Mouse (Mus musculus) CH12.LX (cell line): Measurements from ENCODE around the gene 9330161L09Rik. TPM values are rescaled to one million over a fixed set of nuclear protein-coding genes. Genes with fewer than 3 reads are reported as not detected.

Experiments used
- DNase-seq: peaks from one replicate; pipeline ENCODE4 v3.0.0-alpha.2; 2013; ENCODE audit errors: extremely low read depth
- H3K27ac ChIP-seq: 2 replicates; pipeline ENCODE4 v1.5.1; 2012; ENCODE audit warnings: low read depth, mild to moderate bottlenecking, control low read depth, moderate library complexity; ENCODE audit not compliant: insufficient read depth
- H3K27me3 ChIP-seq: replicated peaks from 2 replicates; pipeline ENCODE3; 2012; ENCODE audit warnings: inconsistent platforms
- H3K36me3 ChIP-seq, 2 experiments: replicated peaks in 1 of 2; 2 replicates each; pipeline versions ENCODE3 to v1.6.1; 2012; ENCODE audit warnings: inconsistent platforms in 1 of 2, low read length in 1 of 2, mild to moderate bottlenecking in 1 of 2, mixed read lengths in 1 of 2, moderate library complexity in 1 of 2; ENCODE audit not compliant: control insufficient read depth in 1 of 2, insufficient read depth in 1 of 2
- H3K4me1 ChIP-seq, 2 experiments: 2 replicates each; pipeline ENCODE4 v1.6.1; 2012; ENCODE audit warnings: inconsistent platforms in 1 of 2, moderate library complexity in 1 of 2; ENCODE audit not compliant: insufficient read depth in 2 of 2, control insufficient read depth in 1 of 2
- H3K4me2 ChIP-seq: 2 replicates; pipeline ENCODE4 v1.6.1; 2012; ENCODE audit warnings: low read depth, mild to moderate bottlenecking, control low read depth; ENCODE audit not compliant: poor library complexity, insufficient read depth, severe bottlenecking
- H3K4me3 ChIP-seq, 3 experiments: fragments of 150-350 bp in 1 of 3; sonication (generic) in 1 of 3; replicated peaks in 1 of 3; 2 replicates each; pipeline versions ENCODE3 to v1.5.1; 2011 to 2012; ENCODE audit warnings: low read depth in 2 of 3, low read length in 2 of 3, mild to moderate bottlenecking in 2 of 3, moderate library complexity in 2 of 3, control low read depth in 1 of 3, improper control_type of control experiment in 1 of 3, inconsistent platforms in 1 of 3, mixed read lengths in 1 of 3; ENCODE audit not compliant: poor library complexity in 1 of 3
- H3K79me2 ChIP-seq: replicated peaks from 2 replicates; pipeline ENCODE4 v1.6.1; 2012; ENCODE audit warnings: mild to moderate bottlenecking, moderate library complexity; ENCODE audit not compliant: control insufficient read depth, poor library complexity, insufficient read depth, severe bottlenecking; ENCODE audit errors: extremely low read depth
- H3K9ac ChIP-seq: 2 replicates; pipeline ENCODE4 v1.6.1; 2012; ENCODE audit warnings: low read depth, mild to moderate bottlenecking, control low read depth, moderate library complexity; ENCODE audit not compliant: insufficient read depth
- H3K9me3 ChIP-seq: replicated peaks from 2 replicates; pipeline ENCODE3; 2012; ENCODE audit warnings: low read length, inconsistent platforms, mixed read lengths
- BHLHE40 ChIP-seq: IDR thresholded peaks from 2 replicates; pipeline ENCODE4 v1.6.1; 2011; ENCODE audit warnings: mild to moderate bottlenecking, low read depth, low read length, improper control_type of control experiment
- CHD1 ChIP-seq: IDR thresholded peaks from 2 replicates; pipeline ENCODE4 v1.6.1; 2012; ENCODE audit warnings: low read depth, low read length, improper control_type of control experiment, inconsistent platforms
- CTCF ChIP-seq, 2 experiments: IDR thresholded peaks in 1 of 2; conservative IDR thresholded peaks in 1 of 2; 2 replicates each; pipeline ENCODE4 v1.5.1; 2011 to 2012; ENCODE audit warnings: low read depth in 2 of 2, low read length in 2 of 2, improper control_type of control experiment in 1 of 2, inconsistent platforms in 1 of 2, mild to moderate bottlenecking in 1 of 2, moderate library complexity in 1 of 2
- E2F4 ChIP-seq: IDR thresholded peaks from 2 replicates; pipeline ENCODE4 v1.6.1; 2011; ENCODE audit warnings: low read depth, low read length, improper control_type of control experiment; ENCODE audit not compliant: insufficient replicate concordance
- ELF1 ChIP-seq: IDR thresholded peaks from 2 replicates; pipeline ENCODE4 v1.6.1; 2014; ENCODE audit warnings: low read depth, mild to moderate bottlenecking, inconsistent platforms, low read length, improper control_type of control experiment
- EP300 ChIP-seq: IDR thresholded peaks from 2 replicates; pipeline ENCODE4 v1.6.1; 2011; ENCODE audit warnings: low read length, improper control_type of control experiment
- GABPA ChIP-seq: IDR thresholded peaks from 2 replicates; pipeline ENCODE4 v1.6.1; 2012; ENCODE audit warnings: low read depth, low read length, improper control_type of control experiment, inconsistent platforms; ENCODE audit not compliant: insufficient replicate concordance
- IRF4 ChIP-seq: IDR thresholded peaks from 2 replicates; pipeline ENCODE4 v1.6.1; 2014; ENCODE audit warnings: low read depth, mild to moderate bottlenecking, inconsistent platforms, low read length, improper control_type of control experiment
- JUN ChIP-seq: IDR thresholded peaks from 2 replicates; pipeline ENCODE4 v1.6.1; 2011; ENCODE audit warnings: low read depth, mild to moderate bottlenecking, low read length, improper control_type of control experiment, moderate library complexity; ENCODE audit not compliant: insufficient read depth
- JUND ChIP-seq: conservative IDR thresholded peaks from 2 replicates; pipeline ENCODE4 v1.6.1; 2011; ENCODE audit warnings: low read depth, low read length, improper control_type of control experiment
- KAT2A ChIP-seq: IDR thresholded peaks from 2 replicates; pipeline ENCODE4 v1.6.1; 2012; ENCODE audit warnings: low read length, improper control_type of control experiment, inconsistent platforms; ENCODE audit not compliant: insufficient replicate concordance
- MAFK ChIP-seq: IDR thresholded peaks from 2 replicates; pipeline ENCODE4 v1.6.1; 2011; ENCODE audit warnings: low read length, improper control_type of control experiment; ENCODE audit not compliant: insufficient replicate concordance
- MAX ChIP-seq: IDR thresholded peaks from 2 replicates; pipeline ENCODE4 v1.6.1; 2011; ENCODE audit warnings: low read length, improper control_type of control experiment
- MAZ ChIP-seq: IDR thresholded peaks from 2 replicates; pipeline ENCODE4 v1.6.1; 2012; ENCODE audit warnings: low read depth, mild to moderate bottlenecking, inconsistent platforms, low read length, improper control_type of control experiment, moderate library complexity
- MEF2A ChIP-seq: IDR thresholded peaks from 2 replicates; pipeline ENCODE4 v1.6.1; 2014; ENCODE audit warnings: low read depth, mild to moderate bottlenecking, inconsistent platforms, low read length, improper control_type of control experiment, borderline replicate concordance
- MYC ChIP-seq: IDR thresholded peaks from 2 replicates; pipeline ENCODE4 v1.6.1; 2011; ENCODE audit warnings: low read depth, mild to moderate bottlenecking, improper control_type of control experiment, low read length
- NELFE ChIP-seq: IDR thresholded peaks from 2 replicates; pipeline ENCODE4 v1.6.1; 2011; ENCODE audit warnings: low read depth, low read length, improper control_type of control experiment
- PAX5 ChIP-seq: IDR thresholded peaks from 2 replicates; pipeline ENCODE4 v1.6.1; 2012; ENCODE audit warnings: low read length, inconsistent platforms, mixed read lengths
- POLR2A ChIP-seq: IDR thresholded peaks from 2 replicates; pipeline ENCODE4 v1.6.1; 2011; ENCODE audit warnings: low read depth, mild to moderate bottlenecking, improper control_type of control experiment, low read length
- RAD21 ChIP-seq: IDR thresholded peaks from 2 replicates; pipeline ENCODE4 v1.6.1; 2011; ENCODE audit warnings: low read depth, mild to moderate bottlenecking, low read length, improper control_type of control experiment, moderate library complexity
- RCOR1 ChIP-seq: conservative IDR thresholded peaks from 2 replicates; pipeline ENCODE4 v1.6.1; 2012; ENCODE audit warnings: low read depth, mild to moderate bottlenecking, inconsistent platforms, low read length, improper control_type of control experiment
- TBP ChIP-seq: conservative IDR thresholded peaks from 2 replicates; pipeline ENCODE4 v1.6.1; 2011; ENCODE audit warnings: low read depth, low read length, improper control_type of control experiment
- TCF12 ChIP-seq: IDR thresholded peaks from 2 replicates; pipeline ENCODE4 v1.6.1; 2014; ENCODE audit warnings: low read depth, mild to moderate bottlenecking, inconsistent platforms, low read length, improper control_type of control experiment
- UBTF ChIP-seq: IDR thresholded peaks from 2 replicates; pipeline ENCODE4 v1.6.1; 2012; ENCODE audit warnings: low read depth, mild to moderate bottlenecking, inconsistent platforms, low read length, improper control_type of control experiment, moderate library complexity
- USF1 ChIP-seq: IDR thresholded peaks from 2 replicates; pipeline ENCODE4 v1.6.1; 2014; ENCODE audit warnings: low read depth, mild to moderate bottlenecking, inconsistent platforms, low read length, improper control_type of control experiment
- ZKSCAN1 ChIP-seq: IDR thresholded peaks from 2 replicates; pipeline ENCODE4 v1.6.1; 2012; ENCODE audit warnings: low read depth, inconsistent platforms, low read length, improper control_type of control experiment, borderline replicate concordance
- ZMIZ1 ChIP-seq: IDR thresholded peaks from 2 replicates; pipeline ENCODE4 v1.6.1; 2012; ENCODE audit warnings: low read depth, mild to moderate bottlenecking, inconsistent platforms, low read length, improper control_type of control experiment
- ZNF384 ChIP-seq: IDR thresholded peaks from 2 replicates; pipeline ENCODE4 v1.6.1; 2012; ENCODE audit warnings: low read depth, low read length, improper control_type of control experiment, inconsistent platforms
- dilution Hi-C: fragments of 300-500 bp; cut with MboI; formaldehyde crosslinking; loops from 2 replicates; pipeline ENCODE4 v1.14.3; 2020; ENCODE audit warnings: low sequenced_read_pairs; ENCODE audit not compliant: extremely low pct_unique_long_range_greater_than_20kb, extremely low pct_ligation_motif_present
- in situ Hi-C: fragments of 300-500 bp; cut with MboI; formaldehyde crosslinking; loops from 3 replicates; pipeline ENCODE4 v1.14.3; 2019; ENCODE audit warnings: low sequenced_read_pairs, low pct_ligation_motif_present, low pct_unique_long_range_greater_than_20kb, mixed read lengths
- polyA plus RNA-seq: library from polyadenylated mRNA; unstranded; fragments of >175 nt; gene quantifications from 2 replicates; pipeline ENCODE4 v1.2.1, GENCODE M21; 2012; ENCODE audit warnings: low read depth; ENCODE audit not compliant: insufficient read length
- total RNA-seq, 2 experiments: library from RNA; depleted of rRNA; stranded (reverse); fragments of 300-350 nt in 1 of 2; fragments of >200 nt in 1 of 2; gene quantifications; 2 replicates each; pipeline ENCODE4 v1.2.3; 2012 to 2014

9330161L09Rik gene
- total and polyA plus RNA-seq, 3 experiments, result 0.24 to 0.54 (median 0.34) TPM

DNA sequence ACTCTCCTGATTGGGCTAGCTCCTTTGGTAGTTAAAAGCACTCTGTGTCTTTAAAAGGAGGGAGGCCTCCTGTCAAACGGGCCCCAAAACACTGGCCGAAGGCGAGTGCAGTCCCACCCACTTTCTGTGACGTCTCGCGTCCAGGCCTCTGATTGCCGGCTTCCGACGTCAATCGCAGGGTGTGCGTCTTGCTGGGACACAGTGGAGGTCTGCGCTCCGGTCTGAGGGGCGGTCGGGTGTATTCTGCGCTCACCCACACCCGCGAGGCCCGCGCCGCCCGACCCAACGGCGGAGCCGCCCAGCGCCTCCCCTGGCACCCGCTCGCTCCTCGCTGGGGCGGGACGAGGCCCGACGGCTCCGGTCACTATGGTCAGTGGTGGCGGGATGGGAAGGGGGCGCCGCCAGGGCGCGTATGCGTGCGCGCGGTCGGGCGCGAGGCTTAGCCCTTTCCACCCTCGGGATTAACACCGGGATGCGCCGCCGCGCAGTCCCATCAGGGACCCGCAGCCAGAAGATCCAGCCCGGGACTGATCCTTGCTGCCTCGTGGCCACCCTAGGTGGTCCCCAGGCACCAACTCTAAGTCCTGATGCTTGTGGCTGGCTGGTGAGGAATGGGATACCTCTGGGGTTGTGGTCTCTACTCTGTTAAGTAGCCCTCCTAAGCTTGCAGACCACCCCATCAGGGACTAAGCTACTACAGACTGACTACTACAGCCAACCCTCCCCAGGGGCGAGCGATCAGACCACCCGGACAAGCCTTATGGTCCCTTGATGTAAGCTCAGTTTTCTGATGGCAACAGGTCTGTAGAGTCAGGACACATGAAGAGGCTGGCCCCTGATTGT, 18.9 kb downstream of the 9330161L09Rik start, which contains the start of gene Otub2 (continued):
- TF ChIP-seq KAT2A, result no peak
- no peak for TF ChIP-seq PAX5
- peak; percentile 48; the same call in 1 of the 2 replicates for TF ChIP-seq TCF12
- TF ChIP-seq POLR2A, result peak; percentile 54; the same call in 1 of the 2 replicates
- peak; percentile 74; the same call in 1 of the 2 replicates for TF ChIP-seq MAX
- TF ChIP-seq ZMIZ1, result peak; percentile 69; the same call in 1 of the 2 replicates
- no peak for TF ChIP-seq MAFK
- TF ChIP-seq IRF4, result peak; percentile 60
- no peak for TF ChIP-seq CTCF (conservative IDR thresholded peaks at IDR 0.05 in 1 of 2, IDR thresholded peaks at IDR 0.05 in 1 of 2; ENCODE audit: low read depth in 2 of 2, low read length in 2 of 2)
- no peak for TF ChIP-seq CHD1
- no peak for TF ChIP-seq JUND
- TF ChIP-seq MEF2A, result no peak; the same call in 1 of the 2 replicates

DNA sequence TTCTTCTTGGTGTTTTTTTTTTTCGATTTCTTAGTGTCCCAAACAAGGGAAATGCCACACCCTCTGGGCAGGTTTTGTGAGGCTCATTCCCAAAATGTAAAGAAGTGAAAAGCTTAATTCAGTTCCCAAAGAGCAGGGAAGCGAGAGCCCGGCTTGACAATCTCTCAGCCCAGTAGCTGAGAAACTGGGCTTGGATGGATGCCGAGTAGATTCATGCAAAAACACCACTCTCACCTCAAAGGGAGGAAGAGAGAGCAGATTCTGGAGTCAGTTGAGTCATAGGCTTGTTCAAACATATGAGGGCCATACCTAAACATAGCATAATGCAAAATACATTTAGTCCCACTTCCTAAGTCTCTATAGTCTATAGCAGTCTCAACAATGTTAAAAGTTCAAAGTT, 27.4 kb downstream of the 9330161L09Rik start:
- Histone ChIP-seq H3K9ac (no peak overlapping the region), H3K79me2 (no peaks in the 10 kb centered on the region), H3K4me1 (peaks cover 9 to 26% of the 10 kb centered on the region in 2 experiments), H3K27ac (no peak overlapping the region), H3K9me3 (no peaks in the 10 kb centered on the region), H3K36me3 (no peaks in the 10 kb centered on the region), H3K27me3 (peaks cover 11% of the 10 kb centered on the region), H3K4me2 (no peak overlapping the region), H3K4me3 (no peak overlapping the region)
- in situ Hi-C loops (no loop called here), dilution Hi-C loops (no loop called here)
- no peak for DNase-seq
- TF ChIP-seq IRF4 (peak; percentile 47), PAX5 (no peak), BHLHE40 (no peak), RAD21 (no peak), UBTF (no peak), CTCF (conservative IDR thresholded peaks at IDR 0.05 in 1 of 2, IDR thresholded peaks at IDR 0.05 in 1 of 2; ENCODE audit: low read depth in 2 of 2, low read length in 2 of 2) (no peak)

DNA sequence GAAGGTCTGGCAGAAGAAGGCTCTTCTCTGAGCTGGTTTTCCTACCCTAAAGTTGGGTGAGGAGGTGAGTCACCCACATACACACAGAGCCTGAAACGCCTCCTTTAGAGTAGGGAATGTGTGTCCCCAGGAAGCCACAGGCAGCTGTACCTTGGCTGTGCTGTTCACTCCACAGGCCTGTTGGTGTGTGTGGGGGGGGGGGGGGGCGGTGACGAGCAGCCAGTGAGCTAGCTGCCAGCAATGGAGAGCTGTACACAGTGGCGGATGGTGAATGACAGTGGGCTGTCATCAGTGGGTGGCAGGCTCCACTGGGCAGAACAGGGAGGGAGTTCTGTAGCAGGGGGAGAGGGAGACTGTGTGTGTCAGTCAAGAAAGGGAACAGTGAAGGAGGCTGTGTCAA, 30.8 kb downstream of the 9330161L09Rik start:
- peaks cover 18% of the 10 kb centered on the region for H3K27me3 ChIP-seq
- DNase-seq, result no peak
- dilution Hi-C loops (no loop called here), in situ Hi-C loops (no loop called here)
- H3K4me2 ChIP-seq, result no peak overlapping the region
- H3K9me3 ChIP-seq, result no peaks in the 10 kb centered on the region
- no peak overlapping the region for H3K9ac ChIP-seq
- no peaks in the 10 kb centered on the region for H3K36me3 ChIP-seq
- H3K27ac ChIP-seq, result no peak overlapping the region
- no peak overlapping the region for H3K4me3 ChIP-seq
- H3K4me1 ChIP-seq, result peaks cover 0 to 9% of the 10 kb centered on the region in 2 experiments; a peak in 2 of 4 replicates
- H3K79me2 ChIP-seq, result no peaks in the 10 kb centered on the region
- TF ChIP-seq CTCF (conservative IDR thresholded peaks at IDR 0.05 in 1 of 2, IDR thresholded peaks at IDR 0.05 in 1 of 2; ENCODE audit: low read depth in 2 of 2, low read length in 2 of 2) (no peak), GABPA (no peak), MYC (no peak), ZMIZ1 (no peak), TCF12 (no peak), NELFE (no peak), PAX5 (no peak), RCOR1 (no peak), JUN (no peak), USF1 (no peak), TBP (no peak), ZNF384 (no peak), E2F4 (no peak), ELF1 (no peak), POLR2A (no peak), MAZ (no peak), BHLHE40 (no peak), EP300 (no peak), ZKSCAN1 (no peak)
